Mouse (Mus musculus) embryonic facial prominence, embryonic 10.5 days (tissue): ENCODE measurements around the gene Exoc7. TPM values are rescaled to one million over a fixed set of nuclear protein-coding genes. Genes with fewer than 3 reads are reported as not detected.

Experiments used
- DNase-seq: peaks from one replicate; pipeline ENCODE4 v3.0.0-alpha.2; 2017; ENCODE audit warnings: low spot score
- H3K27ac ChIP-seq: fragments of 300-500 bp; sonication (generic); replicated peaks from 2 replicates; pipeline ENCODE4 v1.5.1; 2016; ENCODE audit warnings: mild to moderate bottlenecking
- H3K27me3 ChIP-seq: fragments of 300-500 bp; sonication (generic); replicated peaks from 2 replicates; pipeline ENCODE4 v1.6.1; 2016; ENCODE audit warnings: low read depth, mild to moderate bottlenecking; ENCODE audit not compliant: poor library complexity, severe bottlenecking
- H3K36me3 ChIP-seq: fragments of 300-500 bp; sonication (generic); replicated peaks from 2 replicates; pipeline ENCODE4 v1.6.1; 2016; ENCODE audit warnings: mild to moderate bottlenecking, moderate library complexity
- H3K4me1 ChIP-seq: fragments of 300-500 bp; sonication (generic); 2 replicates; pipeline ENCODE4 v1.6.1; 2016
- H3K4me3 ChIP-seq: fragments of 300-500 bp; sonication (generic); 2 replicates; pipeline ENCODE4 v1.5.1; 2016; ENCODE audit warnings: mild to moderate bottlenecking, moderate library complexity
- H3K9me3 ChIP-seq: fragments of 300-500 bp; sonication (generic); 2 replicates; pipeline ENCODE4 v1.6.1; 2016; ENCODE audit warnings: mild to moderate bottlenecking
- WGBS: fragments of 180-500 bp; shearing (Covaris S2); methylation state at CpG from one replicate; pipeline ENCODE4 v1.1.7; 2016; 5-methylcytosine and 5-hydroxymethylcytosine counted together
- polyA plus RNA-seq: library from polyadenylated mRNA; unstranded; fragments of >200 nt; fragmentation: Nextera tagmentation; extraction: Ambion mirVana; gene quantifications from 2 replicates; pipeline ENCODE4 v1.2.1, GENCODE M21; 2016

The Exoc7 gene
- polyA plus RNA-seq, 1 experiment from 2014 or later, result 59.7 TPM

DNA sequence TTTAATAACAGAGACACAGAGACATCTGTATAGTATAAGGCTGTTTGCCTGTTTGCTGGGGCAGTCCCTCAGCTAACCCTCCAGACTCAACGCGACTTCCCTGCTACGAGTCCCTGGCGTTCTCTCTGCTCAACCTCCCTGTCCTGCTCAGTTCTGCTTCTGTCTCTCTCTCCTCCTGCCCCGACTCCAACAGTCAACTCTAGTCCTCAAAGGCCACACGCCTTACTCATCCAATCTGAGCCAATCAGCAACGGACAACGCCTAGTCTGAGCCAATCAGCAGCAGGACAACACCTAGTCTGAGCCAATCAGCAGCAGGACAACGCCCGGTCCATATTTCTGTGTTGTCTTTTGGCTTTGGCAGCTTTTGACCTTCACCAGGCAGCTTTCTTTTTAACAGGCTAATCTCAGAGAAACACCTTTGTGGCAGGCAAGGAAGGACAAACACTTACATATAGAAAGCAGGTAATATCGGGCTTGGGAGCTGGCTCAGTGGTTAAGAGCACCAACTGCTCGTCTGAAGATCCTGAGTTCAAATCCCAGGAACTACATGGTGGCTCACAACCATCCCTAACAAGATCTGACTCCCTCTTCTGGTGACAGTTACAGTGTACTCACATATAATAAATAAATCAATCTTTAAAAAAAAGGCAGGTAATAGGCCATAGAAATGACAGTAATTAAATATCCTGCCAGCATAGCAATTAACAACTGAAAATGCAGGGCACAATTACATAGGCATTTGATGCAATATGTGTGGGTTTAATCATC lies 914 bp upstream of the Exoc7 start:
- H3K4me3 ChIP-seq, result no peak overlapping the region
- H3K36me3 ChIP-seq, result peaks cover 24% of the 10 kb centered on the region
- H3K27ac ChIP-seq, result no peak overlapping the region
- H3K27me3 ChIP-seq, result 0 out of 2 replicates have a peak, but pooled peaks cover 12% of the 10 kb centered on the region
- no peaks in the 10 kb centered on the region for H3K9me3 ChIP-seq
- peaks cover 19% of the 10 kb centered on the region for H3K4me1 ChIP-seq
- WGBS, result 90% methylated on average over 12 of the region's 12 CpGs
- no peak for DNase-seq

GRCm38 (mm10) chr11:116306126-116306982 lies 679 bp downstream of the Exoc7 start:
- Histone ChIP-seq H3K36me3 (peaks cover 39% of the 10 kb centered on the region), H3K9me3 (no peaks in the 10 kb centered on the region), H3K4me3 (peak overlapping the region; percentile 86), H3K4me1 (peaks cover 14% of the 10 kb centered on the region), H3K27ac (peak overlapping the region; percentile 84), H3K27me3 (0 out of 2 replicates have a peak, but pooled peaks cover 9% of the 10 kb centered on the region)
- peak; percentile 98 for DNase-seq
- WGBS, result 3% methylated on average over 53 of the region's 53 CpGs

DNA sequence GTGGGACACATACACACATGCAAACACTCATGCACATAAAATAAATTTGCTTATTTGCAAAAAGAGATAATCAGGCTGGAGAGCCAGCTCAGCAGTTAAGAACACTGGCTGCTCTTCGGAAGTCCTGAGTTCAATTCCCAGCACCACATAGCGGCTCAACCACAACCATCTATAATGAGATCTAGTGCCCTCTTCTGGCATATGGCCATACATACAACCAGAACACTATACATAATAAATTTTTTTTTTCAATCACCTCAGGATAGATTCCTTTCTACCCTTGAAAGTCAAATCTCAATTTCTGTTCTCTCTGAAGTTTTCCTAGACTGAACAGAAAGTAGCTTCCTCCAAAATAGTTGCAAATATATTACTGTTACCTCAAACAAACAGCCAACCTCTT lies 1.6 kb downstream of the Exoc7 start:
- 95% methylated on average over 2 of the region's 2 CpGs for WGBS

DNA sequence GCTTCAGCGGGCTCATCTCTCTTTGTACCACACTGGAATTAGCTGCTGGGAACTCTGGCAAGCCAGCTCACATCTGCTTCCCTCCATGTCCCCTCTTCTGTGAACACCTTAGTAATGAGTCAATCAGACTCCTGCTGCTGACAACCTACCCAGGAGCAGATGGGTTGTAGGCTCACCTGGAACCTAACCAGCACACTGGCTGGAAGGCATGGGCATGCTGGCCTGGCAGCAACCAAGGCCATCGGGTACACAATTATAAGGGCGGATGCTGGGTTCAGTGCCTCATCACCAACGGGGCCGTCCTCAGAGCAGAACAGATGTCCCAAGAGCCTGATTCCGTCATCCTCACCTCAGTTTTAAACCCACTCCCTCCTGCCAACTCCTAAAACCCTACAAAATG lies 8.4 kb downstream of the Exoc7 start:
- H3K36me3 ChIP-seq, result peaks cover 99% of the 10 kb centered on the region
- no peak overlapping the region for H3K4me3 ChIP-seq
- no peaks in the 10 kb centered on the region; the same call in 1 of the 2 replicates for H3K4me1 ChIP-seq
- H3K27me3 ChIP-seq, result no peaks in the 10 kb centered on the region
- WGBS, result 93% methylated on average over 6 of the region's 6 CpGs
- no peaks in the 10 kb centered on the region for H3K9me3 ChIP-seq
- no peak overlapping the region for H3K27ac ChIP-seq
- no peak for DNase-seq

More for the DNA sequence above, 1.6 kb downstream of the Exoc7 start:
- H3K9me3 ChIP-seq, result no peaks in the 10 kb centered on the region
- DNase-seq, result no peak
- H3K27me3 ChIP-seq, result 0 out of 2 replicates have a peak, but pooled peaks cover 9% of the 10 kb centered on the region
- H3K4me1 ChIP-seq, result peaks cover 14% of the 10 kb centered on the region
- H3K4me3 ChIP-seq, result peak overlapping the region; percentile 86
- no peak overlapping the region for H3K27ac ChIP-seq
- peaks cover 49% of the 10 kb centered on the region for H3K36me3 ChIP-seq

- 91% methylated on average over 11 of the region's 11 CpGs for WGBS
- H3K27me3 ChIP-seq, result no peaks in the 10 kb centered on the region
- H3K27ac ChIP-seq, result no peak overlapping the region
- no peak overlapping the region for H3K4me3 ChIP-seq
- no peaks in the 10 kb centered on the region for H3K9me3 ChIP-seq
- H3K36me3 ChIP-seq, result peaks cover 98% of the 10 kb centered on the region
- H3K4me1 ChIP-seq, result no peaks in the 10 kb centered on the region; the same call in 1 of the 2 replicates
- DNase-seq, result no peak
Measured at GRCm38 (mm10) chr11:116298221-116298620, 8.8 kb downstream of the Exoc7 start.

DNA sequence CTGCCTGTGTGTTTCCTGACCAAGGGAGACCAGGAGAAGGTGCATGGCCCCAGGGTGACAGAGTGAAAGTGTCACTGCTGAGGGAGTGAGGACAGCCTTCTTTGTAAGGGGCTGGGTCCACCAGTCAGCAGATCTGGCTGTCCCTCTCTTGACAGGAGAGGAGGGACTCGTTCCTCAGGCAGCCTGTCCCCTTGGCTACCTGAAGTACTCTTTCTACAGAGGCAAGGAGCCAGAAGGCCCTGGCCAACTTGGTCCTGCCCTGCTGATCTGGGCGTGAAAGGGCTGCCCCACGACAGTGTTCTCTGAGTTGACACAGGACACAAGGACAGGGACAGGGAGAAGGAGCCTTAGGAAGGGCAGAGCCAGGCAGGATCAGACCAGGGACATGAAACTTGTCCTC lies 10.0 kb downstream of the Exoc7 start:
- DNase-seq, result no peak
- H3K9me3 ChIP-seq, result no peaks in the 10 kb centered on the region
- 73% methylated on average over 3 of the region's 3 CpGs for WGBS
- no peak overlapping the region for H3K27ac ChIP-seq
- H3K36me3 ChIP-seq, result peaks cover 98% of the 10 kb centered on the region
- no peaks in the 10 kb centered on the region for H3K27me3 ChIP-seq
- no peak overlapping the region for H3K4me3 ChIP-seq
- H3K4me1 ChIP-seq, result no peaks in the 10 kb centered on the region; the same call in 1 of the 2 replicates

- no peak for DNase-seq
- H3K27me3 ChIP-seq, result no peaks in the 10 kb centered on the region
- no peak overlapping the region for H3K27ac ChIP-seq
- 0 out of 2 replicates have a peak overlapping the region, but pooled peaks have one; percentile 2 for H3K4me3 ChIP-seq
- 87% methylated on average over 8 of the region's 8 CpGs for WGBS
- no peaks in the 10 kb centered on the region; the same call in 1 of the 2 replicates for H3K4me1 ChIP-seq
- peaks cover 97% of the 10 kb centered on the region for H3K36me3 ChIP-seq
- H3K9me3 ChIP-seq, result no peaks in the 10 kb centered on the region
Measured at GRCm38 (mm10) chr11:116296191-116296734, 10.8 kb downstream of the Exoc7 start.

DNA sequence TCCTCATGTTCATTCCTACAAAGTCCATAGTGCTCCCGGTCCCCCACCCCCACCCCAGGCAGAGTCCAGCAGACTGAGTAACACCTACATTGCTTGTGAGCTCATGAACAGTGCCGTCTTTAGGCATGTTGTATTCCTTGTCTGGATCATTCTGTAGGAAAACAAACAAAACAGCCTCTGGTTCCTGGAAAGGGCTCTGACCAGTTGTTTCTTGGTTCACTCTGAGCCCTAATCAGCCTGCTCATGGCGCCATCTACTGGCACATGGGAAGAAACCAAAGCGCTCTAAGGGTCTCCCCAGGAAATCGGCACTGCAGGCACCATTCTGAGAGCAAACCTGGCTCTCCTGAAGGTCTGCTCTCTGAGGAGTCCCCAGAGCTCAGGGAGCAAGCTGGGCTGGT lies 12.7 kb downstream of the Exoc7 start:
- no peaks in the 10 kb centered on the region; the same call in 1 of the 2 replicates for H3K4me1 ChIP-seq
- peak; percentile 69 for DNase-seq
- H3K4me3 ChIP-seq, result no peak overlapping the region
- 33% methylated on average over 5 of the region's 5 CpGs for WGBS
- H3K27me3 ChIP-seq, result no peaks in the 10 kb centered on the region
- no peak overlapping the region for H3K27ac ChIP-seq
- H3K36me3 ChIP-seq, result peaks cover 96% of the 10 kb centered on the region
- no peaks in the 10 kb centered on the region for H3K9me3 ChIP-seq

DNA sequence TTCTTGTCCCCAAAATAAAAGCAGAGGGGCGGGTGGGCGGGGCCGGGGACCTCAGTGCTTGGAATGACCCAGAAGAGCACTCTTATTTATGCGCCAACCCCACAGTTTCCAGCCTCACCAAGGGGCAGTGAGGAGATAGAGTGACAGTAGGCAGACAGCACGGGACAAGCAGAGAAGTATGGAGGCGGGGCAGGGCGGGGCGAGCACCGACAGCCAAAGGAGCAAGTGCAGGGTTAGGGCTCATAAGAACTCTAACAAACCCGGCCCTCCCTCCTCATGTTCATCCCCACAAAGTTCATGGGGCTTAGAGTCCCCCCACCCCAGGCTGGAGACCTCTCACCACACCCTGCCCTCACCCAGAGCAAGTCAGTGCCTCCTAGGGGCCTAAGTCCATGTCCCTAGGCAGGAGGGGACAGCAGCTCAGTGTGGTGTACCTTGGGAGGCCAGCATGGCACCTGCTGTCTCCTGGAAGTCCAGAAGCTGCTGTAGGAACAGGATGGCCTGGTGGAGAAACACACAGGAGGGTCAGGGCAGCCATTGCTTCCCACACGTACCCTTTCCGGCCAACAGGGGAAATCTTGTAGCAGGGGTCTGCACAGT lies 13.4 kb downstream of the Exoc7 start:
- Histone ChIP-seq H3K27me3 (no peaks in the 10 kb centered on the region), H3K4me1 (no peaks in the 10 kb centered on the region; the same call in 1 of the 2 replicates), H3K36me3 (peaks cover 96% of the 10 kb centered on the region), H3K27ac (no peak overlapping the region), H3K9me3 (no peaks in the 10 kb centered on the region), H3K4me3 (no peak overlapping the region)
- 84% methylated on average over 12 of the region's 12 CpGs for WGBS
- no peak for DNase-seq

DNA sequence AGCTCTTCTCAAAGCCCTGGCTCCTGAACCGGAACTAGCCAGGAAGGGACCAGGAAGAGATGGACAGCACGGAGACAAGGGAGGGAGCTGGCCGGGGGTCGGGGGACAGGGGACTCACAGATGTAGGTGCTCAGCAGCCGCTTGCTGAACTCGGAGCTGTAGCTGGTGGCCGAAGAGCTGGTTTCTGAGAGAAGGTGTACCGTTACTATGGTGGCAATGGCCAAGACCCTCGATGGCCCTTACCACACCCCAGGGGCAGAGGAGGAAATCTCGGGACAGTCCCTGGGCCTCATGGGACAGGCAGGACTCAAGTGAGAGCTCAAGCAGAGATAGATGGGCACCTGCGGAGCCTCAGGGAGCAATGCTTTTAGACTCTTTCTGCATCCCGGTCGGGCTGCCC lies 14.6 kb downstream of the Exoc7 start:
- peaks cover 96% of the 10 kb centered on the region for H3K36me3 ChIP-seq
- no peaks in the 10 kb centered on the region for H3K9me3 ChIP-seq
- no peak overlapping the region for H3K27ac ChIP-seq
- WGBS, result 92% methylated on average over 13 of the region's 13 CpGs
- DNase-seq, result no peak
- H3K4me1 ChIP-seq, result no peaks in the 10 kb centered on the region; the same call in 1 of the 2 replicates
- no peaks in the 10 kb centered on the region for H3K27me3 ChIP-seq
- H3K4me3 ChIP-seq, result no peak overlapping the region

GRCm38 (mm10) chr11:116290556-116290955 lies 16.5 kb downstream of the Exoc7 start:
- H3K4me1 ChIP-seq, result no peaks in the 10 kb centered on the region; the same call in 1 of the 2 replicates
- H3K36me3 ChIP-seq, result peaks cover 81% of the 10 kb centered on the region
- no peak for DNase-seq
- no peak overlapping the region for H3K4me3 ChIP-seq
- H3K27ac ChIP-seq, result no peak overlapping the region
- WGBS, result 83% methylated on average over 8 of the region's 8 CpGs
- H3K9me3 ChIP-seq, result no peaks in the 10 kb centered on the region
- H3K27me3 ChIP-seq, result peaks cover 7% of the 10 kb centered on the region

- no peak overlapping the region for H3K4me3 ChIP-seq
- WGBS, result 81% methylated on average over 5 of the region's 5 CpGs
- H3K9me3 ChIP-seq, result no peaks in the 10 kb centered on the region
- no peak overlapping the region for H3K27ac ChIP-seq
- H3K27me3 ChIP-seq, result peaks cover 39% of the 10 kb centered on the region
- peaks cover 15% of the 10 kb centered on the region for H3K4me1 ChIP-seq
- DNase-seq, result no peak
- H3K36me3 ChIP-seq, result peaks cover 50% of the 10 kb centered on the region
Measured at GRCm38 (mm10) chr11:116287351-116287750, 19.7 kb downstream of the Exoc7 start.
